Mouse (Mus musculus): ENCODE results near the gene Rccd1. TPM values are rescaled to one million over a fixed set of nuclear protein-coding genes. Genes with fewer than 3 reads are reported as not detected.

The Rccd1 gene
- polyA plus RNA-seq, 1 experiment: 7.2 TPM

GRCm38 (mm10) chr7:80358039-80358438, 33.8 kb upstream of the Rccd1 start:
- Histone ChIP-seq H3K27ac (replicated peaks; ENCODE audit: low read depth, low read length) (peak overlapping the region; percentile 92), H3K4me1 (ENCODE audit: control insufficient read depth, insufficient read depth, insufficient read length, low read length) (0 out of 2 replicates have a peak, but pooled peaks cover 2% of the 10 kb centered on the region), H3K4me3 (ENCODE audit: insufficient read depth, low read depth, low read length) (no peak overlapping the region)

DNA sequence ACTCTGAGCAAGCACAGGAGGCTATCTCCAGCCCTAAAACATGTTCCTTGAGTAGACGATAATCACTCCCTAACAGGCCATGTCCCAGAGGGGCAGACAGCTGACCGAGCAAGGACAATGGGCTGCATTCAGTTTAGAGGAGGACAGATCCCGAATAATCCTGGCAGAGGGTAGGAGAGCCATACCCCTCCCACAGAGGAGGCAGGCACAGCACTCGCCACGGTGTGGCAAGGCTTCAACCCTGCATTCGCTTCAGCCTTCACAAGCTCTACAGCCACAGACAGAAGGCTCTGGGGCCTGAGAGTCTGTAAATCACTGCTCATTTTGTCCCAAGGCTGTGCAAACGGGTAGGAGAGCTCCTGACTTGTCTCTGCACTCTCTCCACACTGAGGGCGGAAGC, 32.9 kb upstream of the Rccd1 start:
- H3K27ac ChIP-seq (replicated peaks; ENCODE audit: low read depth, low read length): peak overlapping the region; percentile 92
- no peak overlapping the region for H3K4me3 ChIP-seq (ENCODE audit: insufficient read depth, low read depth, low read length)

DNA sequence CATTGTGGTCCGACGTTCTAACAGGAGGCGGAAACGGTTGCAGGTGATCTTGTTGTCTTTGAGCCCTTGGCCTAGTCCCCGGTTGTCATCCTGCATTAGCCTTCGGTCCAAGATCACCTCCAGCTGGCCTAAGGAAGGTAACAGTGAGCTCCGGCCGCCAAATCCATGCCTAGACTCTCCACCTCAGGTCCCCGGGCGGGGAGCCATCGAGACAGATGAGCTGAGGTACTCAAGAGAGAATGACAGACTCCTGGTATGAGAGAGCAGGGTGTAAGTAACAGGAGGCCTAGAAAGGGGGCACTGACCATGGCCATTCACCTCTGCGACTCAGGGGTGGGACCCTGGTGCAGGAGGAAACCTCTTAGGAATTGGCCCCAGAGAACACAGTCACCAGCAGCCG, 32.1 kb upstream of the Rccd1 start:
- no peak overlapping the region for H3K27ac ChIP-seq (replicated peaks; ENCODE audit: low read depth, low read length)
- 0 out of 2 replicates have a peak, but pooled peaks cover 2% of the 10 kb centered on the region for H3K4me1 ChIP-seq (ENCODE audit: control insufficient read depth, insufficient read depth, insufficient read length, low read length)
- no peak overlapping the region for H3K4me3 ChIP-seq (ENCODE audit: insufficient read depth, low read depth, low read length)

More for the DNA sequence above, 32.9 kb upstream of the Rccd1 start:
- H3K4me1 ChIP-seq (ENCODE audit: control insufficient read depth, insufficient read depth, insufficient read length, low read length): 0 out of 2 replicates have a peak, but pooled peaks cover 2% of the 10 kb centered on the region

GRCm38 (mm10) chr7:80352920-80353319, 28.7 kb upstream of the Rccd1 start:
- Histone ChIP-seq H3K4me1 (ENCODE audit: control insufficient read depth, insufficient read depth, insufficient read length, low read length) (0 out of 2 replicates have a peak, but pooled peaks cover 2% of the 10 kb centered on the region), H3K4me3 (ENCODE audit: insufficient read depth, low read depth, low read length) (peak overlapping the region; percentile 8; the same call in 1 of the 2 replicates), H3K27ac (replicated peaks; ENCODE audit: low read depth, low read length) (peak overlapping the region; percentile 59)

GRCm38 (mm10) chr7:80350808-80351207, 26.6 kb upstream of the Rccd1 start:
- peaks cover 3% of the 10 kb centered on the region; the same call in 1 of the 2 replicates for H3K4me1 ChIP-seq (ENCODE audit: control insufficient read depth, insufficient read depth, insufficient read length, low read length)
- no peak overlapping the region for H3K27ac ChIP-seq (replicated peaks; ENCODE audit: low read depth, low read length)
- no peak overlapping the region for H3K4me3 ChIP-seq (ENCODE audit: insufficient read depth, low read depth, low read length)

- Histone ChIP-seq H3K4me3 (ENCODE audit: insufficient read depth, low read depth, low read length) (no peak overlapping the region), H3K4me1 (ENCODE audit: control insufficient read depth, insufficient read depth, insufficient read length, low read length) (peaks cover 7% of the 10 kb centered on the region), H3K27ac (replicated peaks; ENCODE audit: low read depth, low read length) (no peak overlapping the region)
Observed at GRCm38 (mm10) chr7:80347670-80348586, 23.7 kb upstream of the Rccd1 start.

GRCm38 (mm10) chr7:80346830-80347229, 22.6 kb upstream of the Rccd1 start:
- Histone ChIP-seq H3K4me3 (ENCODE audit: insufficient read depth, low read depth, low read length) (no peak overlapping the region), H3K4me1 (ENCODE audit: control insufficient read depth, insufficient read depth, insufficient read length, low read length) (peaks cover 7% of the 10 kb centered on the region), H3K27ac (replicated peaks; ENCODE audit: low read depth, low read length) (no peak overlapping the region)

- H3K4me3 ChIP-seq (ENCODE audit: insufficient read depth, low read depth, low read length): no peak overlapping the region
- H3K27ac ChIP-seq (replicated peaks; ENCODE audit: low read depth, low read length): no peak overlapping the region
- H3K4me1 ChIP-seq (ENCODE audit: control insufficient read depth, insufficient read depth, insufficient read length, low read length): peaks cover 7% of the 10 kb centered on the region
Observed at GRCm38 (mm10) chr7:80346173-80346572, 21.9 kb upstream of the Rccd1 start.

- Histone ChIP-seq H3K4me1 (ENCODE audit: control insufficient read depth, insufficient read depth, insufficient read length, low read length) (peaks cover 11% of the 10 kb centered on the region), H3K27ac (replicated peaks; ENCODE audit: low read depth, low read length) (peak overlapping the region; percentile 66), H3K4me3 (ENCODE audit: insufficient read depth, low read depth, low read length) (peak overlapping the region; percentile 66)
Observed at GRCm38 (mm10) chr7:80343270-80344018, 19.2 kb upstream of the Rccd1 start.

DNA sequence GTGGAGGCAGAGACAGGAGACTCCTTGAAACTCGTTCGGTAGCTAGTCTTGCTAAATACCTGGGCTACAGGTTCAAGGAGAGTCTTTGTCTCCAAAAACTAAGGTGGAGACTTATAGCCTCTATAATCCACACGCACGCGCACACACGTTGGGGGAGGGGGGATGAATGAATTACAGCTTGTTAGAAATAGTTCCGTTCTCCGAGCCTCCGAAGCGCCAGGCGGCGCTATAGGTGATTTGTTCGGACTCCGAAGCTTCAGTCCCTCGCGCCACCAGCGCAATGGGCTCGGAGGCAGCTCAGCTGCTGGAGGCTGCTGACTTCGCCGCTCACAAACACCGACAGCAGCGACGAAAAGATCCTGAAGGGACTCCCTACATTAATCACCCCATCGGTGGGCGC, 18.6 kb upstream of the Rccd1 start, which contains the start of gene Hddc3:
Gene Hddc3 (plus strand): TSS at position 247 of the 400 bp plus-strand sequence.
- H3K4me3 ChIP-seq (ENCODE audit: insufficient read depth, low read depth, low read length): peak within 1 kb of the TSS; percentile 66
- H3K4me1 ChIP-seq (ENCODE audit: control insufficient read depth, insufficient read depth, insufficient read length, low read length): peaks cover 11% of the 10 kb centered on the region
- peak within 1 kb of the TSS; percentile 66 for H3K27ac ChIP-seq (replicated peaks; ENCODE audit: low read depth, low read length)

GRCm38 (mm10) chr7:80341793-80342192, 17.5 kb upstream of the Rccd1 start:
- peaks cover 8% of the 10 kb centered on the region for H3K4me1 ChIP-seq (ENCODE audit: control insufficient read depth, insufficient read depth, insufficient read length, low read length)

GRCm38 (mm10) chr7:80340793-80341192, 16.5 kb upstream of the Rccd1 start, which contains the start of gene Unc45a:
TSS of gene Unc45a (minus strand) at chr7:80341005.
- Histone ChIP-seq H3K4me3 (ENCODE audit: insufficient read depth, low read depth, low read length) (peak within 1 kb of the TSS; percentile 91), H3K27ac (replicated peaks; ENCODE audit: low read depth, low read length) (peak within 1 kb of the TSS; percentile 79), H3K4me1 (ENCODE audit: control insufficient read depth, insufficient read depth, insufficient read length, low read length) (peaks cover 8% of the 10 kb centered on the region)

More at GRCm38 (mm10) chr7:80341793-80342192, 17.5 kb upstream of the Rccd1 start:
- no peak overlapping the region for H3K27ac ChIP-seq (replicated peaks; ENCODE audit: low read depth, low read length)
- H3K4me3 ChIP-seq (ENCODE audit: insufficient read depth, low read depth, low read length): no peak overlapping the region

- peak overlapping the region; percentile 91 for H3K4me3 ChIP-seq (ENCODE audit: insufficient read depth, low read depth, low read length)
- H3K4me1 ChIP-seq (ENCODE audit: control insufficient read depth, insufficient read depth, insufficient read length, low read length): peaks cover 8% of the 10 kb centered on the region
- H3K27ac ChIP-seq (replicated peaks; ENCODE audit: low read depth, low read length): peak overlapping the region; percentile 79
Observed at GRCm38 (mm10) chr7:80339793-80340628, 15.8 kb upstream of the Rccd1 start.

DNA sequence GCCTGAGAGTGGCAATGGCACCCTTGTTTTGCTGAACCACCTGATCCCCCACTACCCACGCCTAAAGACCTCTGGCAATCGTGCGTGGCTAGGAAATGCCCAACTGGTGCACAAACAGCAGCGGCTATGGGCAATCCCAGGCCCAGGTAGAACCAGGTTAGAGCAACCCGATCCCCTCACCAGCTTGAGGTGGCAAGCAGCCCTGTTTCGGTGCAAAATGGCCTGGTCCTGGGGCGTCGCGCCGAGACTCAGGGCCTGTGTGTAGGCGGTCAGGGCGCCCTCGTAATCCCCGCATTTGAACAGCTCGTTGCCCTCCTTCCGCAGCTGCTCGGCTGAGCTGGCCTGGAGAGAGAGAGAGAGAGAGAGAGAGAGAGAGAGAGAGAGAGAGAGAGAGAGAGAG, 15.1 kb upstream of the Rccd1 start:
- H3K4me1 ChIP-seq (ENCODE audit: control insufficient read depth, insufficient read depth, insufficient read length, low read length): peaks cover 8% of the 10 kb centered on the region
- no peak overlapping the region for H3K27ac ChIP-seq (replicated peaks; ENCODE audit: low read depth, low read length)
- peak overlapping the region; percentile 91 for H3K4me3 ChIP-seq (ENCODE audit: insufficient read depth, low read depth, low read length)
